Mouse (Mus musculus): ENCODE measurements around the gene Gm13101. TPM values are rescaled to one million over a fixed set of nuclear protein-coding genes. Genes with fewer than 3 reads are reported as not detected.
"Not testable (repeated sequence)": the region's sequence is repeated elsewhere in the genome, so short reads cannot be mapped to it uniquely, and the experiment has no call there.

The Gm13101 gene
- not detected in 2 replicates for polyA plus RNA-seq (2014; fragmentation: Nextera tagmentation; extraction: Ambion mirVana)

DNA sequence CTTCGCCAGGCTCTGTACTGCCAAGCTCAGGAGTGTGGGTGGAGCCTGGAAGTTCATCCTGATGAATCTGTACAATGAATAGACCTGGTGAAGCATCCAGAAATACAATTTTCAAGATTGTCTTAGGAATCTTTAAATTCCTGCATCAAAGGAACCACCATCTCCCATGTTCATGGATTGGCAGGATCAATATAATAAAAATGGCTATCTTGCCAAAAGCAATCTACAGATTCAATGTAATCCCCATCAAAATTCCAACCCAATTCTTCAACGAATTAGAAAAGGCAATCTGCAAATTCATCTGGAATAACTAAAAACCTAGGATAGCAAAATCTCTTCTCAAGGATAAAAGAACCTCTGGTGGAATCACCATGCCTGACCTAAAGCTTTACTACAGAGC is at the start of gene Gm13101:
Gene Gm13101 (minus strand): TSS at position 101 of the 400 bp plus-strand sequence.
- not testable (repeated sequence) for H3K9ac ChIP-seq (ENCODE audit: low read depth, low read length); H3K27me3 ChIP-seq (ENCODE audit: control insufficient read depth, insufficient read depth, low read length); H3K4me3 ChIP-seq (ENCODE audit: low read depth, low read length); H3K4me2 ChIP-seq; H3K27ac ChIP-seq (ENCODE audit: low read depth, low read length); H3K4me1 ChIP-seq (ENCODE audit: control insufficient read depth, insufficient read depth, low read length); H3K9me3 ChIP-seq (replicated peaks; ENCODE audit: control insufficient read depth, low read length); H3K36me3 ChIP-seq (ENCODE audit: control insufficient read depth, insufficient read depth, low read length); ATAC-seq (replicated peaks; ENCODE audit: insufficient number of reproducible peaks, low FRiP score, low TSS enrichment)
- WGBS (ENCODE audit: insufficient replicate concordance), result 49% methylated on average over 2 of the region's 2 CpGs

GRCm38 (mm10) chr4:143994269-143994668 is 27.5 kb upstream of the Gm13101 start, which contains the start of gene Pramef17:
Gene Pramef17, minus strand, starts transcription at chr4:143994369.
- not testable (repeated sequence) for H3K27ac ChIP-seq (ENCODE audit: low read depth, low read length); H3K36me3 ChIP-seq (ENCODE audit: control insufficient read depth, insufficient read depth, low read length); H3K4me3 ChIP-seq (ENCODE audit: low read depth, low read length); ATAC-seq (replicated peaks; ENCODE audit: insufficient number of reproducible peaks, low FRiP score, low TSS enrichment); H3K9ac ChIP-seq (ENCODE audit: low read depth, low read length); H3K27me3 ChIP-seq (ENCODE audit: control insufficient read depth, insufficient read depth, low read length); H3K4me2 ChIP-seq; H3K4me1 ChIP-seq (ENCODE audit: control insufficient read depth, insufficient read depth, low read length); H3K9me3 ChIP-seq (replicated peaks; ENCODE audit: control insufficient read depth, low read length)
- 55% methylated on average over 3 of the region's 3 CpGs for WGBS (ENCODE audit: insufficient replicate concordance)

DNA sequence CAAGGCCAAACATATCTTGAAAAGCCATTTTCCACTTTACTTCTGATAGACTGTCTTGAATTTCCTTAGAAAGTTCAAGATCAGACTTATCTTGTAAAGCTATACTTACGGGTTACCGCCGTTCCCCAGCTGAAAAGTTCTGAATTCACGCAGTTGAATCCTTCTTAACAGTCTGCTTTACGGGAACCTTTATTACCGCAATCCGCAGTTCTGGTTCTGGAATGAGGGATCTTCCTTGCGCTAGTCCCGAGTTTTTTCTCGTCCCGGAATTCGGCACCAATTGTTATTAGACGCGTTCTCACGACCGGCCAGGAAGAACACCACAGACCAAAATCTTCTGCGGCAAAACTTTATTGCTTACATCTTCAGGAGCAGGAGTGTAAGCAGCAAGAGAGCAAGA is 21.4 kb upstream of the Gm13101 start:
- not testable (repeated sequence) for H3K9ac ChIP-seq (ENCODE audit: low read depth, low read length); H3K27ac ChIP-seq (ENCODE audit: low read depth, low read length); H3K4me3 ChIP-seq (ENCODE audit: low read depth, low read length); H3K36me3 ChIP-seq (ENCODE audit: control insufficient read depth, insufficient read depth, low read length); H3K9me3 ChIP-seq (replicated peaks; ENCODE audit: control insufficient read depth, low read length); H3K4me2 ChIP-seq; H3K27me3 ChIP-seq (ENCODE audit: control insufficient read depth, insufficient read depth, low read length); H3K4me1 ChIP-seq (ENCODE audit: control insufficient read depth, insufficient read depth, low read length); ATAC-seq (replicated peaks; ENCODE audit: insufficient number of reproducible peaks, low FRiP score, low TSS enrichment)
- WGBS (ENCODE audit: insufficient replicate concordance), result 91% methylated on average over 11 of the region's 17 CpGs

DNA sequence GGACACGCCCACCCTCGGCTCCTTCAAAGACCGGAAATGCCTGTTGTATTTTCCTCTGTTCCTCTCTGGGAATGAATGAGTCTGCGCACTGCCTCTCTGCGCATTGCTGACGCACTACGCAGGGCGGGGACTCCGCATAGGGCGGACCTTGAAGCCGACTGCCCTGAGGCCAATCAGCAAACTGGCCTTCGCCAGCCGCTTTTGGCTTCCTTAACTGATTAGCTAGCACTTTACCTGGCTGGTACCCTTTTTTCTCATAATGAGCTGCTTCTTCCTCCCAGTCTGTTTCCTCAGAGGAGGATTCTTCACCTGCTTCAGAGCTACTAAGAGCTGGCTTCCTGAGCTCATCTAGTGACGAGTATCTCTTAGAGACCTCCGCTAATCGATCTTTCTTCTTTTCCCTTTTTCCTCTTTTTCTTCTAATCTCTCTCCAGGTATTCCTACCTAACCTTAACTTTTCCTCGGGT is 20.8 kb upstream of the Gm13101 start:
- not testable (repeated sequence) for H3K27me3 ChIP-seq (ENCODE audit: control insufficient read depth, insufficient read depth, low read length); ATAC-seq (replicated peaks; ENCODE audit: insufficient number of reproducible peaks, low FRiP score, low TSS enrichment); H3K4me2 ChIP-seq; H3K27ac ChIP-seq (ENCODE audit: low read depth, low read length); H3K4me1 ChIP-seq (ENCODE audit: control insufficient read depth, insufficient read depth, low read length); H3K9me3 ChIP-seq (replicated peaks; ENCODE audit: control insufficient read depth, low read length); H3K36me3 ChIP-seq (ENCODE audit: control insufficient read depth, insufficient read depth, low read length); H3K9ac ChIP-seq (ENCODE audit: low read depth, low read length); H3K4me3 ChIP-seq (ENCODE audit: low read depth, low read length)
- 93% methylated on average over 8 of the region's 17 CpGs for WGBS (ENCODE audit: insufficient replicate concordance)

GRCm38 (mm10) chr4:143985733-143986132 is 19.0 kb upstream of the Gm13101 start:
- not testable (repeated sequence) for H3K4me2 ChIP-seq; H3K27me3 ChIP-seq (ENCODE audit: control insufficient read depth, insufficient read depth, low read length); H3K9ac ChIP-seq (ENCODE audit: low read depth, low read length); H3K9me3 ChIP-seq (replicated peaks; ENCODE audit: control insufficient read depth, low read length); H3K4me1 ChIP-seq (ENCODE audit: control insufficient read depth, insufficient read depth, low read length); ATAC-seq (replicated peaks; ENCODE audit: insufficient number of reproducible peaks, low FRiP score, low TSS enrichment); H3K4me3 ChIP-seq (ENCODE audit: low read depth, low read length); H3K27ac ChIP-seq (ENCODE audit: low read depth, low read length); H3K36me3 ChIP-seq (ENCODE audit: control insufficient read depth, insufficient read depth, low read length)
- 79% methylated on average over 2 of the region's 9 CpGs for WGBS (ENCODE audit: insufficient replicate concordance)

DNA sequence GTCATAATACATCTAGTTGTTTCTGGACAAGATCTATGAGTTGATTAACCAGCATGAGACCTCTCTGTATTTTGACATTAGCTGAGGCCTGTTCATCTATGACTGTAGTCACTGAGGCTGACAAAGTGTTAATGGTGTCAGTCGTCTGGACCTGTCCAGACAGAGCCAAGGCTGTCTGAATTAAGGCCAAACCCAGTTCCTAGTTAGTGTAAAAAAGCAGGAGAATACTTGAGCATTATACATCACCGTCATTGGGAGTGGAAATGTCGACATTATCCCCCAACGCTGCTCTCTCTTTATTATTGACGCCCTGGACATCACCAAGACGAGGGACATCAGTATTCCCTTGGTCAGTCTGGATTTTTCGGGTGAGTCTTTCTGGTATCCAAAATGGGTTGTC is 18.4 kb upstream of the Gm13101 start:
- H3K4me1 ChIP-seq (ENCODE audit: control insufficient read depth, insufficient read depth, low read length); ATAC-seq (replicated peaks; ENCODE audit: insufficient number of reproducible peaks, low FRiP score, low TSS enrichment); H3K4me2 ChIP-seq; H3K27me3 ChIP-seq (ENCODE audit: control insufficient read depth, insufficient read depth, low read length); H3K27ac ChIP-seq (ENCODE audit: low read depth, low read length); H3K4me3 ChIP-seq (ENCODE audit: low read depth, low read length); H3K9ac ChIP-seq (ENCODE audit: low read depth, low read length); H3K9me3 ChIP-seq (replicated peaks; ENCODE audit: control insufficient read depth, low read length); H3K36me3 ChIP-seq (ENCODE audit: control insufficient read depth, insufficient read depth, low read length): not testable (repeated sequence)
- no CpG with 5 or more reads among the region's 7 CpGs for WGBS (ENCODE audit: insufficient replicate concordance)

DNA sequence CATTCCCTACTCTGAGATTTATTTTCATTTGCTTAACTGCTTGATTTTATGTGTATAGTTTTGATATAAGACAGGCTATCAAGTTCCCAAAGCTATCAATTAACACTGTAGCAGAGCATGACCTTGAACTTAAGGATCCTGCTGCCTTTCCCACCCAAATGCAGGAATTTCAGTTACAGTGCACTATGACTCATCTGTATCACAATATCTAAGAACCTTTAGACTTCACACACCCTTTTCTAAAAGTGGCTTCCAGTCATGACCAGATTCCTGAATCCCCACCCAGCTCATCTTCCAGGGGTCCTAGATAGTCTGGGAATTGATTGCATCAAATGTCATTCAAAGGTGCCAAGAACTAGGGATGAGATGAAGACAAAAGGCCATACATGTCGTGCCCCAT is 16.7 kb upstream of the Gm13101 start:
- not testable (repeated sequence) for H3K9me3 ChIP-seq (replicated peaks; ENCODE audit: control insufficient read depth, low read length); ATAC-seq (replicated peaks; ENCODE audit: insufficient number of reproducible peaks, low FRiP score, low TSS enrichment); H3K4me1 ChIP-seq (ENCODE audit: control insufficient read depth, insufficient read depth, low read length); H3K27me3 ChIP-seq (ENCODE audit: control insufficient read depth, insufficient read depth, low read length); H3K4me3 ChIP-seq (ENCODE audit: low read depth, low read length); H3K27ac ChIP-seq (ENCODE audit: low read depth, low read length); H3K9ac ChIP-seq (ENCODE audit: low read depth, low read length); H3K4me2 ChIP-seq; H3K36me3 ChIP-seq (ENCODE audit: control insufficient read depth, insufficient read depth, low read length)
- WGBS (ENCODE audit: insufficient replicate concordance), result 57% methylated on average over 1 of the region's 1 CpGs

GRCm38 (mm10) chr4:143950916-143951315 is 15.8 kb downstream of the Gm13101 start, which contains the start of gene Pramef25:
Gene Pramef25, minus strand, starts transcription at chr4:143951016.
- not testable (repeated sequence) for H3K27me3 ChIP-seq (ENCODE audit: control insufficient read depth, insufficient read depth, low read length); H3K4me1 ChIP-seq (ENCODE audit: control insufficient read depth, insufficient read depth, low read length); H3K27ac ChIP-seq (ENCODE audit: low read depth, low read length); H3K4me2 ChIP-seq; ATAC-seq (replicated peaks; ENCODE audit: insufficient number of reproducible peaks, low FRiP score, low TSS enrichment); H3K4me3 ChIP-seq (ENCODE audit: low read depth, low read length); H3K9ac ChIP-seq (ENCODE audit: low read depth, low read length); H3K9me3 ChIP-seq (replicated peaks; ENCODE audit: control insufficient read depth, low read length); H3K36me3 ChIP-seq (ENCODE audit: control insufficient read depth, insufficient read depth, low read length)
- WGBS (ENCODE audit: insufficient replicate concordance), result 81% methylated on average over 1 of the region's 1 CpGs
